Mouse (Mus musculus): ENCODE measurements around the gene Tmem119.
"Not testable (repeated sequence)": the region's sequence is repeated elsewhere in the genome, so short reads cannot be mapped to it uniquely, and the experiment has no call there.

Gene Tmem119

GRCm38 (mm10) chr5:113786985-113787384, 13.3 kb downstream of the Tmem119 start:
- DNase-seq: no peak

GRCm38 (mm10) chr5:113784104-113784503, 16.2 kb downstream of the Tmem119 start:
- not testable (repeated sequence) for DNase-seq

GRCm38 (mm10) chr5:113783581-113784001, 16.7 kb downstream of the Tmem119 start:
- peak; percentile 65 for DNase-seq

GRCm38 (mm10) chr5:113782624-113783023, 17.7 kb downstream of the Tmem119 start:
- DNase-seq: no peak

GRCm38 (mm10) chr5:113781875-113782274, 18.4 kb downstream of the Tmem119 start:
- no peak for DNase-seq

GRCm38 (mm10) chr5:113781254-113781653, 19.1 kb downstream of the Tmem119 start:
- no peak for DNase-seq

- peak; percentile 50 for DNase-seq
Observed at GRCm38 (mm10) chr5:113780763-113781162, 19.6 kb downstream of the Tmem119 start.

GRCm38 (mm10) chr5:113780082-113780752, 20.1 kb downstream of the Tmem119 start:
- DNase-seq: no peak

GRCm38 (mm10) chr5:113779569-113779968, 20.7 kb downstream of the Tmem119 start:
- no peak for DNase-seq

GRCm38 (mm10) chr5:113777728-113778127, 22.6 kb downstream of the Tmem119 start:
- DNase-seq: not testable (repeated sequence)

- no peak for DNase-seq
Observed at GRCm38 (mm10) chr5:113776896-113777226, 23.5 kb downstream of the Tmem119 start.

- no peak for DNase-seq
Observed at GRCm38 (mm10) chr5:113776128-113776895, 24.0 kb downstream of the Tmem119 start.

GRCm38 (mm10) chr5:113775585-113775984, 24.7 kb downstream of the Tmem119 start:
- no peak for DNase-seq

- DNase-seq: peak; percentile 78
Observed at GRCm38 (mm10) chr5:113773664-113774063, 26.7 kb downstream of the Tmem119 start.

GRCm38 (mm10) chr5:113772905-113773519, 27.3 kb downstream of the Tmem119 start:
- no peak for DNase-seq

- peak; percentile 96 for DNase-seq
Observed at GRCm38 (mm10) chr5:113772450-113772895, 27.8 kb downstream of the Tmem119 start, which contains the start of the genes Sart3 and Iscu. Gene Sart3, minus strand, starts transcription at chr5:113772510. Gene Iscu, plus strand, starts transcription at chr5:113772748.

- DNase-seq: peak; percentile 88
Observed at GRCm38 (mm10) chr5:113771213-113772162, 28.8 kb downstream of the Tmem119 start.

GRCm38 (mm10) chr5:113768806-113769205, 31.5 kb downstream of the Tmem119 start:
- DNase-seq: no peak

GRCm38 (mm10) chr5:113765641-113766526, 34.4 kb downstream of the Tmem119 start:
- no peak for DNase-seq

GRCm38 (mm10) chr5:113764426-113764825, 35.9 kb downstream of the Tmem119 start:
- DNase-seq: no peak

GRCm38 (mm10) chr5:113761585-113761984, 38.7 kb downstream of the Tmem119 start:
- DNase-seq: no peak
